Mouse (Mus musculus): ENCODE data around the gene 5330417H12Rik. TPM values are rescaled to one million over a fixed set of nuclear protein-coding genes. Genes with fewer than 3 reads are reported as not detected.

The 5330417H12Rik gene
- polyA plus RNA-seq, 1 experiment from 2014 or later = 0.23 TPM

DNA sequence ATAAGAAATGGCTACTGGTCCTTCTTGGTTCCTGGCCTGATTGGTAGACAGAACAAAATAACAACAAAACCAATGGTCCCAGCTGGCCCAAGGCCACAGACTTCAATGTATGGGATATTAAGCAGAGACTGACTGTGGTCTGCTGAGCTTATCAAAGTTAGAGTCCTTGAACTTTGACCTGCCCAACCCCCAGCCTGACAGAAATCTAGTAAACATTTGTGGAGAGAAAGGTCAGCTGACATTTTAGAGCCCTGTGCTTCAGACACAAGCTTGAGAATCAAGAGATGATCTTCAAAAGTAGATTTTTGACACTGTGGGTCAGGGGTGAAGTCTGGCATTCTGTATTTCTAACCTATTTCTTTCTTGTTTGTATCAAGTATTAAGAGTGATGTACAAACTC lies 28.2 kb downstream of the 5330417H12Rik start:
- H3K4me2 ChIP-seq (replicated peaks) = no peak overlapping the region
- 0 out of 2 replicates have a peak, but pooled peaks cover 2% of the 10 kb centered on the region for H3K36me3 ChIP-seq
- H3K27ac ChIP-seq (replicated peaks) = no peak overlapping the region
- no peak overlapping the region for H3K9ac ChIP-seq
- peaks cover 14% of the 10 kb centered on the region for H3K4me1 ChIP-seq
- no peak overlapping the region for H3K4me3 ChIP-seq (replicated peaks)
- H3K9me3 ChIP-seq (replicated peaks) = no peaks in the 10 kb centered on the region
- no peaks in the 10 kb centered on the region for H3K27me3 ChIP-seq
- ATAC-seq (ENCODE audit: insufficient number of reproducible peaks, low FRiP score, low TSS enrichment, low read depth) = no peak

DNA sequence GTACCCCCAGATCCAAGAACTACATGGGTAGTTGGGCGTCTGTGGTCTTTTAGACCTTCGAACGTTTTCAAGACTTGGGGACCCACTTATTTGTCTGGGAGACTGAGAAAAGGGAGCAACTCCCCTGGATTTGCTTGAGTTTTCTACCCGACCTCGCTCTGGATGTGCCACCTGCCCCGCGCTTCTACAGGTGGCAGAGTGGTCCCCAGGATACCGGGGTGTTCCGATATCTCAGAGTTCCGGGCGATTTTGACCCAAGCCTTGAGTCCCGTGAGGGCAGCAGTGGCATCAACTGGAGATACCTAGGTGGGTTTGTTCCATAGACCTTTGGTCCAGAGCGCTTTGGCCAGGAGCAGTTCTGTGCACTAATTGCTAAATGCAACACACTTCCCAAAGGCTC lies 29.5 kb downstream of the 5330417H12Rik start:
- no peak overlapping the region; the same call in 1 of the 2 replicates for H3K9ac ChIP-seq
- H3K4me2 ChIP-seq (replicated peaks) = peak overlapping the region; percentile 94
- peaks cover 14% of the 10 kb centered on the region for H3K4me1 ChIP-seq
- 15% methylated on average over 13 of the region's 13 CpGs for WGBS
- H3K27me3 ChIP-seq = no peaks in the 10 kb centered on the region
- H3K4me3 ChIP-seq (replicated peaks) = peak overlapping the region; percentile 56
- no peaks in the 10 kb centered on the region for H3K9me3 ChIP-seq (replicated peaks)
- ATAC-seq (ENCODE audit: insufficient number of reproducible peaks, low FRiP score, low TSS enrichment, low read depth) = no peak
- peaks cover 10% of the 10 kb centered on the region for H3K36me3 ChIP-seq
- 0 out of 2 replicates have a peak overlapping the region, but pooled peaks have one; percentile 65 for H3K27ac ChIP-seq (replicated peaks)

DNA sequence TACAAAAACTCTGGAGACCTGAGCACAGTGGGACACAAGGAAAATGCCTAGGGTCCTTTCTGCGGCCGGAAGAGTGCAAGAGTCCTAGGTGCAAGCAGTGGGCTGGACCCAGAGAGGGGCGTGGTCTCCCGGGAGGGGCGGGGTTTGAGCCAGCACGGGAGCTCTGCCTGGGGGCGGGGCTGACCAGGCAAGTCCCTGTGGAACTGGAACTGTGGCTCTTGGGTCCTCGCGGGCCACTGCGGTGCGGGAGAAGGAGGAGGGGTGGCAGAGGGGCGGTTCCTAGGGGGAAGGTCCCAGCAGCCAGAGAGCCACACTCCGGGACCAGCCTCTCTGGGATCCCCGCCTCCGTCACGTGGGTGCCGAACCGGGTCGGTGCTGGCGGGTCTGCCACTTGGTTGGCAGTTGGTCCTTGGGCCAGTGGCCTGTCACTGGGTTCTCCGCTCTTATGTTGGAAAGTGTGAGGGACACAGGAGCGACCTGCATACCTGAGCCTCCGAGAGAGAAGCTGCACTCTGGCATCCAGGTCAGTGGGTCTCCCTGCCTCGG lies 30.0 kb downstream of the 5330417H12Rik start, which contains the start of gene Ppfibp2:
Ppfibp2 (plus strand) TSS at position 351 of the 546 bp plus-strand sequence.
- peak; percentile 89 for ATAC-seq (ENCODE audit: insufficient number of reproducible peaks, low FRiP score, low TSS enrichment, low read depth)

GRCm38 (mm10) chr7:107594325-107594856 lies 30.6 kb downstream of the 5330417H12Rik start:
- Histone ChIP-seq H3K4me2 (replicated peaks) (peak overlapping the region; percentile 94), H3K9me3 (replicated peaks) (no peaks in the 10 kb centered on the region), H3K9ac (0 out of 2 replicates have a peak overlapping the region, but pooled peaks have one; percentile 31), H3K4me1 (peaks cover 14% of the 10 kb centered on the region), H3K27ac (replicated peaks) (peak overlapping the region; percentile 65), H3K4me3 (replicated peaks) (peak overlapping the region; percentile 56), H3K36me3 (peaks cover 12% of the 10 kb centered on the region), H3K27me3 (no peaks in the 10 kb centered on the region)
- ATAC-seq (ENCODE audit: insufficient number of reproducible peaks, low FRiP score, low TSS enrichment, low read depth) = peak; percentile 35; the same call in 1 of the 2 replicates
- under 1% methylated on average over 16 of the region's 16 CpGs for WGBS

More for the DNA sequence above, 30.0 kb downstream of the 5330417H12Rik start, which contains the start of gene Ppfibp2:
- peaks cover 14% of the 10 kb centered on the region for H3K4me1 ChIP-seq
- WGBS = 1% methylated on average over 21 of the region's 24 CpGs
- no peaks in the 10 kb centered on the region for H3K9me3 ChIP-seq (replicated peaks)
- peak within 1 kb of the TSS; percentile 94 for H3K4me2 ChIP-seq (replicated peaks)
- H3K36me3 ChIP-seq = peaks cover 12% of the 10 kb centered on the region
- no peaks in the 10 kb centered on the region for H3K27me3 ChIP-seq
- peak within 1 kb of the TSS; percentile 31; the same call in 1 of the 2 replicates for H3K9ac ChIP-seq
- peak within 1 kb of the TSS; percentile 65 for H3K27ac ChIP-seq (replicated peaks)
- peak within 1 kb of the TSS; percentile 56 for H3K4me3 ChIP-seq (replicated peaks)

DNA sequence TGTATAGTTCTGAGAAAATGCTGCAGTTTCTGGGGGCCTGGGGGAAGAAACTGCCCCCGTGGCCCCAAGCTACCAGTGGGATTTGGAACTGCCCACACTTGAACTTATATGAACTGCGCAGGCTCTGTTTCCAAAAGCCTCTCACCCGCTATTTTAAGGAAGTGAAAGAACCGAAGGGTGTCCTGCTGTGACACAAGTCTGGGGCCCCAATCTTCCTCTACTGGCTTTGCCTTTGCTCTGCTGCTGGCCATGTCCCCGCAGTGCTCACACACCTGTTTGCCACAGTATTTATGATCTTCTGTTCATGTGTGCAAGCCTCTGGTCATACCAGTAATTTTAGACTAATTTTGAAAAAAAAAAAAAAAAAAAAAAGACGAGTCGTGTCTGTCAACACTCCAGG lies 31.1 kb downstream of the 5330417H12Rik start:
- H3K9me3 ChIP-seq (replicated peaks) = no peaks in the 10 kb centered on the region
- peaks cover 14% of the 10 kb centered on the region for H3K4me1 ChIP-seq
- no peaks in the 10 kb centered on the region for H3K27me3 ChIP-seq
- H3K4me2 ChIP-seq (replicated peaks) = peak overlapping the region; percentile 94
- H3K36me3 ChIP-seq = peaks cover 12% of the 10 kb centered on the region
- no peak overlapping the region for H3K9ac ChIP-seq
- H3K27ac ChIP-seq (replicated peaks) = peak overlapping the region; percentile 65; the same call in 1 of the 2 replicates
- WGBS = 38% methylated on average over 7 of the region's 7 CpGs
- H3K4me3 ChIP-seq (replicated peaks) = no peak overlapping the region; the same call in 1 of the 2 replicates
- ATAC-seq (ENCODE audit: insufficient number of reproducible peaks, low FRiP score, low TSS enrichment, low read depth) = no peak

DNA sequence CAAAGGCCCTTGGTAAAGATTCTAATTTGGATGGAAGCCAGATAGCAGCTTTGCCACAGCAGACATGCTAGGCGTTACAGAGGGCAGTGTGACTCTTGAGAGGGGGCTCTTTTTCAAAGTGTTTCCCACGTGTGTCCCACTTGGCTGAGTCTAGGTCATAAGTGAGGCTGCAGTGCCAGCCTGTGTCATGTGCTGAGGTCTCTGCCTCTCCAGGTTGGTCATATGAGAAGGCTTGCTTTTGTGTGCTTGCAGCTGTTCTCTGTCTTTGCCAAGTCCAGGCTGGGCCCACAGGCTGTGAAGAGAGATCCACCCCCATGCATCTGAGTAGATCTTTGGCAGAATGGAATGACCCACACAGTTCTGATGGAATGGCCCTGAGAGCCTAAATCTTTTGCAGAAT lies 32.3 kb downstream of the 5330417H12Rik start:
- peak; percentile 22; the same call in 1 of the 2 replicates for ATAC-seq (ENCODE audit: insufficient number of reproducible peaks, low FRiP score, low TSS enrichment, low read depth)
- peaks cover 12% of the 10 kb centered on the region for H3K36me3 ChIP-seq
- H3K4me1 ChIP-seq = peaks cover 14% of the 10 kb centered on the region
- H3K27ac ChIP-seq (replicated peaks) = no peak overlapping the region; the same call in 1 of the 2 replicates
- H3K9me3 ChIP-seq (replicated peaks) = no peaks in the 10 kb centered on the region
- H3K4me2 ChIP-seq (replicated peaks) = no peak overlapping the region
- no peak overlapping the region for H3K4me3 ChIP-seq (replicated peaks)
- 45% methylated on average over 2 of the region's 2 CpGs for WGBS
- H3K27me3 ChIP-seq = no peaks in the 10 kb centered on the region
- H3K9ac ChIP-seq = no peak overlapping the region

DNA sequence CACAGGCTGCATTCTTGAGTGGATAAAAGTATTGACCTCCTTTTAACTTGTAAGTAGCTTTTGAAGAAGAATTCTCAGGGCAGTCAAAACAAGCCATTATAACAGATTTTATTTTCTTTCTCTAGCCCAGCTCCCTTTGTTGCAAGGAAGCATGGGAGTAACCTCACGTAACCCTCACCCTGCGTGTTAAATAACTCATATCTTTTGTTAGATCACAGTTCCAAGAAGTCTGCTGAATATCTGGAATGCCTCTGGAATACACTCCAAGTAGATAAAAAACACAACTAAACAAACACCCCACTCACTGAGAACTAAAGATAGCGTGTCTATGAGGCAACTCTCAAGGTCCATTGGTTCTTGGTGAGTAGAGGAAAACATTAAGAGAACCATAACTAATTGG lies 50.7 kb downstream of the 5330417H12Rik start:
- 54% methylated on average over 3 of the region's 3 CpGs for WGBS
- H3K4me1 ChIP-seq = no peaks in the 10 kb centered on the region
- no peaks in the 10 kb centered on the region for H3K9me3 ChIP-seq (replicated peaks)
- H3K9ac ChIP-seq = no peak overlapping the region
- H3K36me3 ChIP-seq = peaks cover 23% of the 10 kb centered on the region
- no peak overlapping the region for H3K27ac ChIP-seq (replicated peaks)
- no peak for ATAC-seq (ENCODE audit: insufficient number of reproducible peaks, low FRiP score, low TSS enrichment, low read depth)
- no peak overlapping the region for H3K4me3 ChIP-seq (replicated peaks)
- no peak overlapping the region for H3K4me2 ChIP-seq (replicated peaks)
- H3K27me3 ChIP-seq = no peaks in the 10 kb centered on the region

Other genes with a start within 250 kb of the 5330417H12Rik start
- 29.0 and 31.4 TPM in 2 replicates for gene Olfml1, start 57.7 kb downstream of the 5330417H12Rik start, polyA plus RNA-seq (2015; fragmentation: Nextera tagmentation; extraction: Ambion mirVana)
- 16.6 and 18.6 TPM in 2 replicates for gene Ppfibp2, start 30.0 kb downstream of the 5330417H12Rik start, polyA plus RNA-seq (2015; fragmentation: Nextera tagmentation; extraction: Ambion mirVana)
- 0.53 and 0.72 TPM in 2 replicates for gene Cyb5r2, start 132.9 kb upstream of the 5330417H12Rik start, polyA plus RNA-seq (2015; fragmentation: Nextera tagmentation; extraction: Ambion mirVana)
- not detected in 2 replicates for gene Ovch2, start 176.0 kb upstream of the 5330417H12Rik start, polyA plus RNA-seq (2015; fragmentation: Nextera tagmentation; extraction: Ambion mirVana)
- 0.18 TPM in 1 of 2 replicates, not detected in the other for gene Olfr467, start 187.1 kb upstream of the 5330417H12Rik start, polyA plus RNA-seq (2015; fragmentation: Nextera tagmentation; extraction: Ambion mirVana)
- gene Olfr469, start 200.4 kb upstream of the 5330417H12Rik start, polyA plus RNA-seq (2015; fragmentation: Nextera tagmentation; extraction: Ambion mirVana) = not detected in 2 replicates
- not detected in 2 replicates for gene Olfr470, start 222.3 kb upstream of the 5330417H12Rik start, polyA plus RNA-seq (2015; fragmentation: Nextera tagmentation; extraction: Ambion mirVana)

Measured in embryonic facial prominence, embryonic 15.5 days (tissue).